22 mouse cellular contexts compared by ENCODE assay signal in the genomic region with DNA sequence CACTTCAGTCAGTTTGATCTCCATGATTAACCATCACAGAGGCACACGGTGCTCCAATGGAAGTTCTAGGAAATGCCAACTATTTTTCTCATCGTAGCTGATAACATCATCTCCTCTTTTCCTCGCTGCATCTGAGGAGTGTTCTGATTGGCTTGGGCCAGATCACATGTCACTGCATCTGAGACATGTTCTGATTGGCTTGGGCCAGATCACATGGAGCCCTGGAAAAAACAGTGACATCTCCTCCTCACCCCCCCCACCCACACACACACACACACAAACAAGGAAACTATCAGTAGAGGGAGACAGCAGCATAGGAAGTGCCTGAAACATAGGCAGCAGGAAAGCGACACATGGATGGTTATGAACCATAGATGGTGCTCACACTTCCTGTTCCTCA.
A peak's percentile ranks its signal among the peaks of the same experiment; 100 is the strongest.
DNase-seq lines count a peak whose midpoint lies in the region; TF ChIP-seq lines count a peak whose summit lies in the region.
"Had no signal": no experiment of that assay in that cellular context is flagged by ENCODE, and none has a peak within 500 bp of the region (broad histone marks: within the 10 kb centered on the region; RNA-seq: fewer than 3 reads in every experiment).

No protein-coding gene starts in this region.

- TF ChIP-seq POLR2A in testis, adult 2 months (IDR thresholded peaks at IDR 0.05; ENCODE audit: control insufficient read depth, low read depth, low read length) = no peak

- H3K4me1 ChIP-seq in testis, adult 2 months (ENCODE audit: control insufficient read depth, insufficient read depth, low read length) = peaks cover 3% of the 10 kb centered on the region; the same call in 1 of the 2 replicates
- H3K4me1 ChIP-seq: embryonic facial prominence, embryonic 13.5 days; embryonic facial prominence, embryonic 15.5 days; forebrain, embryonic 10.5 days; forebrain, embryonic 12.5 days had no signal

- H3K36me3 ChIP-seq in testis, adult 2 months (ENCODE audit: control insufficient read depth, insufficient read depth, low read length) = no peaks in the 10 kb centered on the region
- H3K36me3 ChIP-seq: embryonic facial prominence, embryonic 13.5 days; embryonic facial prominence, embryonic 15.5 days; forebrain, embryonic 10.5 days; forebrain, embryonic 12.5 days had no signal

- H3K27ac ChIP-seq in testis, adult 2 months (ENCODE audit: control insufficient read depth, insufficient read depth, low read depth, low read length) = no peak overlapping the region
- H3K27ac ChIP-seq: embryonic facial prominence, embryonic 13.5 days; embryonic facial prominence, embryonic 15.5 days; forebrain, embryonic 10.5 days; forebrain, embryonic 12.5 days had no signal

- TF ChIP-seq CTCF in testis, adult 2 months (IDR thresholded peaks at IDR 0.05; ENCODE audit: control insufficient read depth, insufficient read depth, insufficient replicate concordance, low read depth, low read length) = no peak

- no peaks in the 10 kb centered on the region for H3K27me3 ChIP-seq in testis, adult 2 months (ENCODE audit: control insufficient read depth, insufficient read depth, low read length)
- H3K27me3 ChIP-seq: embryonic facial prominence, embryonic 13.5 days; embryonic facial prominence, embryonic 15.5 days; forebrain, embryonic 12.5 days had no signal

- H3K4me3 ChIP-seq in testis, adult 2 months (ENCODE audit: control insufficient read depth, low read depth, low read length) = peak overlapping the region; percentile 43; the same call in 1 of the 2 replicates
- H3K4me3 ChIP-seq: embryonic facial prominence, embryonic 13.5 days; embryonic facial prominence, embryonic 15.5 days; erythroblast, embryonic 14.5 days; forebrain, embryonic 10.5 days; forebrain, embryonic 12.5 days had no signal

- DNase-seq in testis, postnatal 10 days (ENCODE audit: low spot score) = no peak
- DNase-seq in ES-CJ7 (ENCODE audit: low read depth, low spot score) (peak; percentile 11), ZHBTc4 (ENCODE audit: low read depth, low spot score) (peak; percentile 11)
- DNase-seq in frontal cortex, postnatal 25 days (ENCODE audit: low spot score in 2 of 2) = no peak
- DNase-seq in right cerebral cortex, adult 2 months (ENCODE audit: low spot score in 2 of 2) = no peak
- DNase-seq in kidney, postnatal 36 days = no peak
- DNase-seq: adrenal gland, adult 2 months; adrenal gland, postnatal 10 days; adrenal gland, postnatal 25 days; cerebellum, adult 11 months; cerebellum, adult 18-20 months; cerebellum, adult 8-10 months; cerebellum, adult 9-11 months; cerebellum, postnatal 14 days; cerebellum, postnatal 36 days; embryo, embryonic 11 days had no signal

Comparison
In these comparisons a context has a peak if more than half of its experiments do, and no peak if none do; other contexts are left out.
1. DNase-seq: peak in ES-CJ7 (single experiment) and ZHBTc4 (single experiment); none in testis, postnatal 10 days (single experiment), frontal cortex, postnatal 25 days (0 of 2), right cerebral cortex, adult 2 months (0 of 2) and kidney, postnatal 36 days (0 of 2).